Comparison of ENCODE assay signal across 7 mouse cellular contexts in genomic region chr3:79286031-79286375, GRCm38 (mm10). TPM values are rescaled to one million over a fixed set of nuclear protein-coding genes. Genes with fewer than 3 reads are reported as not detected.
A peak's percentile ranks its signal among the peaks of the same experiment; 100 is the strongest.
DNase-seq lines count a peak whose midpoint lies in the region; ATAC-seq and TF ChIP-seq lines count a peak whose summit lies in the region.

No protein-coding gene starts in this region.

- H3K9me3 ChIP-seq in forebrain, embryonic 13.5 days (replicated peaks), result no peaks in the 10 kb centered on the region
- no peaks in the 10 kb centered on the region for H3K9me3 ChIP-seq in limb, embryonic 10.5 days (replicated peaks)
- H3K9me3 ChIP-seq in neural tube, embryonic 12.5 days, result no peaks in the 10 kb centered on the region

- TF ChIP-seq CTCF in lung, adult 2 months (IDR thresholded peaks at IDR 0.05; ENCODE audit: insufficient read depth, low read length), result no peak
- TF ChIP-seq CTCF in Patski (IDR thresholded peaks at IDR 0.05), result no peak

- POLR2A ChIA-PET in Patski (lab: Charles Lee), result interaction anchor here (0.6 to 1.4 kb wide), 6 partner anchors 10 to 301 kb away, joined by 3 to 6 read pairs (median 4); no protein-coding TSS in a partner anchor

- under 1% methylated on average over 10 of the region's 10 CpGs for WGBS in lung, adult 2 months
- WGBS in forebrain, embryonic 13.5 days, result under 1% methylated on average over 10 of the region's 10 CpGs
- under 1% methylated on average over 10 of the region's 10 CpGs for WGBS in limb, embryonic 10.5 days
- 2% methylated on average over 10 of the region's 10 CpGs for WGBS in neural tube, embryonic 12.5 days

- ATAC-seq in Patski, result peak; percentile 19
- ATAC-seq in forebrain, embryonic 13.5 days, result no peak
- ATAC-seq in neural tube, embryonic 12.5 days (ENCODE audit: low FRiP score, low read depth), result no peak

- peak overlapping the region; percentile 95 for H3K9ac ChIP-seq in forebrain, embryonic 13.5 days
- H3K9ac ChIP-seq in neural tube, embryonic 12.5 days, result peak overlapping the region; percentile 94

- no peak for TF ChIP-seq POLR2A in lung, adult 2 months (IDR thresholded peaks at IDR 0.05; ENCODE audit: borderline replicate concordance, extremely low read depth, low read depth, low read length)

- H3K36me3 ChIP-seq in forebrain, embryonic 13.5 days (ENCODE audit: poor library complexity, severe bottlenecking), result no peaks in the 10 kb centered on the region
- no peaks in the 10 kb centered on the region for H3K36me3 ChIP-seq in limb, embryonic 10.5 days
- H3K36me3 ChIP-seq in neural tube, embryonic 12.5 days, result no peaks in the 10 kb centered on the region

- CTCF ChIA-PET in Patski (lab: Charles Lee), result interaction anchor here (0.7 to 5.1 kb wide), 5 partner anchors 9 to 89 kb away, joined by 3 to 25 read pairs (median 4); no protein-coding TSS in a partner anchor

- DNase-seq in lung, adult 2 months, result no peak
- DNase-seq in lung, postnatal 36 days, result no peak
- DNase-seq in Patski (ENCODE audit: low read depth, low spot score), result no peak
- no peak for DNase-seq in limb, embryonic 10.5 days (ENCODE audit: low spot score)
- no peak for DNase-seq in c-Kit-positive CD71-positive TER-119-positive erythroid progenitor cells, embryonic 14.5 days (ENCODE audit: low spot score)

- peak overlapping the region; percentile 81 for H3K4me2 ChIP-seq in forebrain, embryonic 13.5 days
- H3K4me2 ChIP-seq in neural tube, embryonic 12.5 days (replicated peaks), result peak overlapping the region; percentile 91

- H3K4me1 ChIP-seq in lung, adult 2 months (ENCODE audit: control insufficient read depth, insufficient read depth, low read length), result peaks cover 14% of the 10 kb centered on the region
- peaks cover 39% of the 10 kb centered on the region for H3K4me1 ChIP-seq in forebrain, embryonic 13.5 days
- H3K4me1 ChIP-seq in limb, embryonic 10.5 days, result peaks cover 40% of the 10 kb centered on the region
- peaks cover 37% of the 10 kb centered on the region for H3K4me1 ChIP-seq in neural tube, embryonic 12.5 days

- H3K27ac ChIP-seq in forebrain, embryonic 13.5 days, result peak overlapping the region; percentile 97
- H3K27ac ChIP-seq in limb, embryonic 10.5 days, result peak overlapping the region; percentile 96
- H3K27ac ChIP-seq in neural tube, embryonic 12.5 days, result peak overlapping the region; percentile 97

- H3K27me3 ChIP-seq in Patski, result no peaks in the 10 kb centered on the region
- peaks cover 12% of the 10 kb centered on the region for H3K27me3 ChIP-seq in forebrain, embryonic 13.5 days
- H3K27me3 ChIP-seq in limb, embryonic 10.5 days (ENCODE audit: low read depth, poor library complexity, severe bottlenecking), result peaks cover 15% of the 10 kb centered on the region
- H3K27me3 ChIP-seq in neural tube, embryonic 12.5 days (replicated peaks), result no peaks in the 10 kb centered on the region

- in situ Hi-C loops in Patski (cut with MboI; ENCODE audit: low pct_unique_long_range_greater_than_20kb), result loop anchor here (5.0 to 10.0 kb wide), 2 partner anchors 61 to 306 kb away; partner anchors contain the start of gene Ppid

- peak overlapping the region; percentile 83 for H3K4me3 ChIP-seq in lung, adult 2 months (replicated peaks; ENCODE audit: extremely low read depth, low read depth, low read length)
- peak overlapping the region; percentile 95 for H3K4me3 ChIP-seq in forebrain, embryonic 13.5 days
- peak overlapping the region; percentile 93 for H3K4me3 ChIP-seq in limb, embryonic 10.5 days
- peak overlapping the region; percentile 93 for H3K4me3 ChIP-seq in neural tube, embryonic 12.5 days

RNA-seq across cellular contexts. Expression of gene Rapgef2, which starts 0.3 kb away (rescaled TPM):
- polyA plus RNA-seq in lung, adult 2 months (2012; rRNA removed), result 14.3 and 17.3 TPM in 2 replicates
- 19.1 TPM for polyA plus RNA-seq in Patski (2021)
- 7.5 and 7.7 TPM in 2 replicates for polyA plus RNA-seq in forebrain, embryonic 13.5 days (2015; fragmentation: Nextera tagmentation; extraction: Ambion mirVana)
- 4.7 and 5.3 TPM in 2 replicates for polyA plus RNA-seq in limb, embryonic 10.5 days (2016; fragmentation: Nextera tagmentation; extraction: Ambion mirVana)
- polyA plus RNA-seq in neural tube, embryonic 12.5 days (2016; fragmentation: Nextera tagmentation; extraction: Ambion mirVana), result 8.6 and 8.9 TPM in 2 replicates

RNA-seq across cellular contexts. Expression of gene Gm17359, which starts 50.5 kb away (rescaled TPM):
- polyA plus RNA-seq in lung, adult 2 months (2012; rRNA removed), result not detected in 2 replicates
- not detected for polyA plus RNA-seq in Patski (2021)
- not detected in 2 replicates for polyA plus RNA-seq in forebrain, embryonic 13.5 days (2015; fragmentation: Nextera tagmentation; extraction: Ambion mirVana)
- not detected in 2 replicates for polyA plus RNA-seq in limb, embryonic 10.5 days (2016; fragmentation: Nextera tagmentation; extraction: Ambion mirVana)
- 0.28 TPM in 1 of 2 replicates, not detected in the other for polyA plus RNA-seq in neural tube, embryonic 12.5 days (2016; fragmentation: Nextera tagmentation; extraction: Ambion mirVana)
